Mouse (Mus musculus): ENCODE results near the gene Kif19a. TPM values are rescaled to one million over a fixed set of nuclear protein-coding genes. Genes with fewer than 3 reads are reported as not detected.

Kif19a gene
- 10.1 and 14.4 TPM in 2 replicates for polyA plus RNA-seq (2012; ENCODE audit: low replicate concordance)

GRCm38 (mm10) chr11:114764820-114765818 lies at the start of gene Kif19a:
Gene Kif19a, plus strand, starts transcription at chr11:114765388.

GRCm38 (mm10) chr11:114726965-114727825 lies 38.0 kb upstream of the Kif19a start, which contains the start of gene Dnaic2:
Gene Dnaic2, plus strand, starts transcription at chr11:114727408.

GRCm38 (mm10) chr11:114795848-114796322 lies 30.7 kb downstream of the Kif19a start, which contains the start of gene Btbd17:
Gene Btbd17, minus strand, starts transcription at chr11:114795945.

GRCm38 (mm10) chr11:114798624-114799023 lies 33.4 kb downstream of the Kif19a start, which contains the start of gene Gpr142:
Gene Gpr142, plus strand, starts transcription at chr11:114798924.

Other genes with a start within 250 kb of the Kif19a start
- gene Rpl38, start 96.9 kb upstream of the Kif19a start, polyA plus RNA-seq (2012; ENCODE audit: low replicate concordance) = 101 and 376 TPM in 2 replicates
- 7.9 and 9.2 TPM in 2 replicates for gene Ttyh2, start 90.0 kb upstream of the Kif19a start, polyA plus RNA-seq (2012; ENCODE audit: low replicate concordance)
- gene Dnaic2, start 38.0 kb upstream of the Kif19a start, polyA plus RNA-seq (2012; ENCODE audit: low replicate concordance) = 0.12 TPM in 1 of 2 replicates, not detected in the other
- gene Btbd17, start 30.6 kb downstream of the Kif19a start, polyA plus RNA-seq (2012; ENCODE audit: low replicate concordance) = 0.54 TPM in 1 of 2 replicates, not detected in the other
- gene Gpr142, start 33.5 kb downstream of the Kif19a start, polyA plus RNA-seq (2012; ENCODE audit: low replicate concordance) = not detected in 2 replicates
- gene Gprc5c, start 85.8 kb downstream of the Kif19a start, polyA plus RNA-seq (2012; ENCODE audit: low replicate concordance) = 2.2 and 2.4 TPM in 2 replicates
- 5.7 and 7.1 TPM in 2 replicates for gene Cd300a, start 124.7 kb downstream of the Kif19a start, polyA plus RNA-seq (2012; ENCODE audit: low replicate concordance)
- 4.0 and 11.4 TPM in 2 replicates for gene Cd300lb, start 169.0 kb downstream of the Kif19a start, polyA plus RNA-seq (2012; ENCODE audit: low replicate concordance)
- 0.28 and 0.65 TPM in 2 replicates for gene Cd300c, start 203.8 kb downstream of the Kif19a start, polyA plus RNA-seq (2012; ENCODE audit: low replicate concordance)
- gene Cd300ld, start 224.5 kb downstream of the Kif19a start, polyA plus RNA-seq (2012; ENCODE audit: low replicate concordance) = 0.70 and 0.89 TPM in 2 replicates
- 2.3 and 2.7 TPM in 2 replicates for gene Cd300c2, start 236.5 kb downstream of the Kif19a start, polyA plus RNA-seq (2012; ENCODE audit: low replicate concordance)